Mouse (Mus musculus) thymus, postnatal 0 days (tissue): ENCODE data around the gene Ube2d3. TPM values are rescaled to one million over a fixed set of nuclear protein-coding genes. Genes with fewer than 3 reads are reported as not detected.
"Not testable (repeated sequence)": the region's sequence is repeated elsewhere in the genome, so short reads cannot be mapped to it uniquely, and the experiment has no call there.

Source experiments
- DNase-seq: peaks from one replicate; pipeline ENCODE4 v3.0.0-alpha.2; 2015; ENCODE audit warnings: low spot score
- polyA plus RNA-seq: library from polyadenylated mRNA; unstranded; fragments of >200 nt; fragmentation: Nextera tagmentation; extraction: Ambion mirVana; gene quantifications from 2 replicates; pipeline ENCODE4 v1.2.1, GENCODE M21; 2015

Gene Ube2d3
- polyA plus RNA-seq, 1 experiment from 2014 or later, result 616 TPM

DNA sequence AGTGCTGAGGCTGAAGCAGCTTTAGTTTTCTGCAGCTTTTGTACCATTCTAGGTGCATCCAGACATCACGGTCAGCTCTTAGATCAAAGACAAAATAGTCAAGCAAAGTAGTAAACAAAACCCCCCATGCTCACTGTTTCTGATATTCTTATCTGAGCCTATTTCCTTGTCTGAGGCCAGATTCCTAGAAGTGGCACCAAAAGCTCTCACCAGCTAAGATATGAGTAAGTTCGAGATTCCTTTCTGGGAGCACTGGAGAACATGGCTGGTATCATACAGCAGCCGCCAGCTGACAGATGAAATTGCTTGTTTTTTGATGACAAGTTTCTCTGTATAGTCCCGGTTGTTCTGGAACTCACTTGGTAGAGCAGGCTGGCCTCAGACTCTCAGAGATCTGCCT is 49.9 kb downstream of the Ube2d3 start:
- no peak for DNase-seq

DNA sequence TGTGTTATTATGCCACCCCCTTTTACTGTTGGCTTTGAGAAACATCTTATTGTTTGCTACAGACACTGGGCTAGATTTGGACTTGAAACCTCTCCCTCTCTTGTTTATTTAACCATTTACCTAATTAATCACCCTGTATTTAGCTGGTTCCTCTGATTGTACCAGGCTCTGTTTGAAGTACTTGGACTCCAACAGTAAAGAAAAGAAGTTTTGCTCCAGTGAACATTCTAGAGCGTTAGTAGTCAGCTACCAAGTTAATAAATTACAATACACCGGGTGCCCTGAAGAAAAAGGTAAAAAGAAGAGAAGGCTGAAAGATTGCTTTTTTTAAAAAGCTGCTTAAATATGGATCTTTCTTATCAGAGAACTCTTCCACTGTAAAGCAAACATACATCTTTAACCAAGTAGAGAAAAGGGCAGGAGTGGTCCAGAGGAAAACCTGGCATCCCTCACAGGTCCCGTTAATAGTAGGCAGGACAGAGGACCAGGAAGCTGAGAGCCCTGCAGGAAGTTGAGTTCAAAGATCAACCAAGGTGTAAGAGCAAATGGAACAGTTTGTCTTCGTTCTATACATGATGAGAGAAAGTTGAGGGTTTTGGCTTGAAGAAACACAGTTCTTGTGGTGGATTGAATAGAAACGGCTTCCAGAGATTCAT is 52.0 kb downstream of the Ube2d3 start:
- no peak for DNase-seq

DNA sequence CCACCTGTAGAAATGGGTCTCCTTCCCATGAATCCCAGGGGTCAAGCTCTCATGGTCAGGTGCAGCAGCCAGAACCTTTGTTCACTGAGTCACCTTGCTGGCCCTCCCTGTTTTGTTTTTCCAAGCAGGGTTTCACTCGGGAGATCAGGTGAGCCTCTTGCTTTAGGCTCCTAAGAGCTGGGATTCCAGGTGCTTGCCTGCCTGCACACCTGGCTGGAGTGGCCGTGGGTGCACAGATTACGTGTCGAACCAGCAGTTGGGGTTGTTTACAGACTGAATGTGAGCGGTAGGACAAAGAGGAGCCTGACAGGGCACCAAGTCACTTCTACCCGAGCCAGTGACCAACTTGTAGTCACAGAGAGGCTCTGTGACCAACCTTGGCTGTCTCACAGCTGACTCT is 53.2 kb downstream of the Ube2d3 start:
- no peak for DNase-seq

DNA sequence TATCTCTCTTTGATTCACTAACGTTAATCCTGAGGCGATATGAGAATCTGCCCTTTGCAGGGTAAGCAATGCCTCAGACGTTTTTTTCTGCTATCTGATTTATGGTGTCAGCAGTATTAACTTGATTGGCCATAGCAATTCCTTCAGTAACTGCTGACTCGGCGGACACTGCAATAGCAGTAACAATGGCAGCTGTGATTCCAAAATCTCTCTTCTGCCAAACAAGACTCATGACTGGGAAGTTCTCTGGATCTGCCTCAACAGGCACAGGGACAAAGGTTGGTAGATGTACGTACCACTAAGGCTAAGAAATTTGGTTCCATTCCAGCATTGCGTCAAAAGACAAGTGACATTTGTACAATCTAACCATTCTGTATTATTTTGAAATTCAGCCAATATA is 55.4 kb downstream of the Ube2d3 start:
- not testable (repeated sequence) for DNase-seq

DNA sequence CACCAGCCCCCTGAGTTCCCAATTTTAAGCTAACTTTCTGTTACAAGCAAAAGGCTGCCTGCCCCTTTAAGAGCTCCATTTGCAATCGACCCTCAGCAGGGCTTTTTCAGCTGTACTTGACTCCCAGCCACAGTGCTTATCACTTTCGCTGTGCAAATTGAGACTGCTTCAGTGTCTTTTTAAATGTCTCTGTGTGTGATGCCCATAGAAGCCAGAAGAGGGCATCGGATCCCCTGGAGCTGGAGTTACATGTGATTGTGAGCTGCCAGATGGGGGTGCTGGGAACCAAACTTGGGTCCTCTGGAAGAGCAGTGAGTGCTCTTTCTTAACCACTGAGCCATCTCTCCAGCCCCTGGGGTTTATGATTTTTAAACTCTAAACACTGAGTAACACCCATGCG is 60.0 kb downstream of the Ube2d3 start:
- DNase-seq, result not testable (repeated sequence)

DNA sequence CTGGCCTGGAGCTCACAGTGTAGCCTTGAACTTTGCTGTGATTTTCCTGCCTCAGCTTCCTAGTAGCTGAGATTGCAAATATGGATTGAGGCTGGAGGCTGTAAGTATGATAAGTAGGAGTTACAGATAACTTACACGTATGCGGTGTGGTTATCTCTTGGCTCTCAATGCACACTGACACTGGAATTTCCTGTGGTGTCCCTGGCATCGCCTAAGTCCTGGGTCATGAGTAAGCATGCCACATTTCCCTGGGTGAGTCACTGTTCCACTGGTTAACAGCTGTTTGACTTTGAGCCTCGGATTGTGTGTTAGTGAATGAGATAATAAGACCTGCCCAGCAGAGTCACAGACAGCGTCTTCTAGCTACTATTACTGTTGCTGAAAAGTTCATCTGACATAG is 60.9 kb downstream of the Ube2d3 start:
- no peak for DNase-seq

DNA sequence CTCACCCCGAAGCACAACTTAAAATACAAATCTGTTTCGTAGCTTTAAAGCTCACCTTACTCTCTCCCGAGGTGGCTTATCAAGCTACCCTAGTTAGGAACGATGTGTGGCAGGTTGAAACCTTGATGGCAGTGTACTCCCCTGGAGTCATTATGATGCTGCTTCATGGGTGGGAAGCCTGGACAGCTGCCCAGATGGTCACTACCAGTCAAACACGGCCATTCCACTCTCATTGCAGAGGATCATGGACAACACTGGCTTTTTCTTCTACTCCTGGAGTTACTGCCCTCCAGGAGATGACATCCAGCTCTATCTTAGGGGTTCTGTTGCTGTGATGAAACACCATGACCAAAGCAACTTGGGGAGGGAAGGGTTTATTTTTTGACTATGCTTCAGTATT is 65.2 kb downstream of the Ube2d3 start:
- no peak for DNase-seq

DNA sequence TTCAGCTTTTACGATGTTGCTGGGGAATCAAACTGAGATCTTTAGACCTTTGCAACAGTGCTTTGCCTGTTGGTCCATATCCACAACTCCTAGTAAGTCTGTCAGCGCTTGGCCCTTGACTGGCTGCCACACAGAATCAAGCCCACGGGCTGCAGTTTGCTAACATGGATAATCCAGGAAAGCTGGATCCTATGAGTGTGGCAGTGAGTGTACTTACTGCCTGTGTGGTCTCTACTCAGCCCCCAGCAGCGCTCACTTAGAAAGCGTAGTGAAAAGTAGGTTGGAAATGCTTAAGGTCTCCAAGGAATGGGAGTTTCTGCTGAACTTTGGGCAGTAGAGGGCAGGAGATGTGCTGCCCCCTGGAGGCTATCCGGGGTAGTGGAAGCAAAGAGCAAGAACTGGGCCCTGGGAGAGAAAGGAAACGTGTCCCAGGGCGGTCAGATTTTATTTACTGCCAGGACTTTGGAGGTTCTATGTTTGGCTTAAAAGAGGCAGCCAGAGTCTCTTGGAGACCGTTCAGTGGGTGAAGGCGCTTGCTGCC is 67.5 kb downstream of the Ube2d3 start:
- peak; percentile 68 for DNase-seq

DNA sequence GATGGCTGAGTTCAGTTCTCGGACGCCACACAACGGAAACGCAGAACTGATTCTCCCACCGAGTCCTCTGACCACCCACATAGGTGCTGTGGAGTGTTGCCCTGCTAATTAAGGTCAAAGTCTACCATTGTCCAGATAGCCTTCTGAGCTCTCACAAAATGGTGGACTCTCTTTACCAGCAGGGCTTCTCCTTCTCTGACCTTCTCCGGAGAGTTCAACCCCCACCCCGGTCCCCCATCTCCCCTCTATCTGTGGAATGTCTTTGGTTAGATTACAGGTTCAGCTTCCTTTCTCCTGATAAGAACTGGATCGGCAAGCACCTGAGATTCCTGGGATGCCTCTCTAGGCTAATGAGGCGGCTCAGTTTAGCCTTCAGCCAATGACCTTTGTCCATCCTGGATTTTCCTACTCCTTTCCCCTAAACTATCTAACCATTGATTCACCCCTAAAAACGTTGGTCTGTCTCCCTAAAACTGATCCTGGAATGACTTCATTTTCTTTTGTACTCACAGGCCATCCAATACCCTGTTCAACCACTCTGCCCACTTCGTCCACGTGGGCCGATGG is 68.0 kb downstream of the Ube2d3 start:
- no peak for DNase-seq

DNA sequence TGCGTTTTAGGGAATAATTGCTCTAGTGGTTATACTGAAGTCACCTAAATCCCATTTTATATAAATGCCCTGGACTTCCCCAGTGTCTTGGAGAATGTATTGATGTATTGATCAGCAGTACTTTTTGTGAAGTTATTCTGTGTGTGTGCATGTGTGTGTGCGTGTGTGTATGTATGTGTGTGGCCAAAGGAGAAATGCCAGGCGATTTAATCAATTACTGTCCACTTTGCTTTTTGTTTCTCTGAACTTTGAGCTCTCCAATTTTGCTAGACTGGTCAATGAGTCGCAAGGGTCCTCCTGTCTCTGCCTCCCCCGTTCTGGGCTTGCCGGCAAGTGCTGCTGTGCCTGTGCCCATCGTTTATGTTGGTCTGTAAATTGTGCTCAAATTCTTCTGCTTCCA is 69.6 kb downstream of the Ube2d3 start:
- no peak for DNase-seq

DNA sequence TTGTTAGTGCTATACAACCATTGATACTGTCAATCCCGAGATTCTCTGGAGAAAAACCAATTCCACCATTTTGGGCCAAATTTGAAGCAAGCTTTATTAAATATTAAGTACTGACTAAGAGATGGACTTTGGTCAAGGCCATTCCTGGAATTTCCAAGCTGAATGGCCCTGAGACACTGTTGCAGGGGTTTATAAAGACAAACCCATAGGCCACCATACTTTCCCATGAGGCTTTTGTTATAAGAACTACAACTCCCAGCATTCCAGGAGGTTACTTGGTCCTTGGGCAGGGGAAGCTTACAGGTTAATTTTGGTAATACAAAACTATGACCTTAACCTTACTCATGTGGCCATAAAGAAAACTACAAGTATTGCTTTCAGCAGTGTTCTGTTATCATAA is 70.2 kb downstream of the Ube2d3 start:
- DNase-seq, result no peak

DNA sequence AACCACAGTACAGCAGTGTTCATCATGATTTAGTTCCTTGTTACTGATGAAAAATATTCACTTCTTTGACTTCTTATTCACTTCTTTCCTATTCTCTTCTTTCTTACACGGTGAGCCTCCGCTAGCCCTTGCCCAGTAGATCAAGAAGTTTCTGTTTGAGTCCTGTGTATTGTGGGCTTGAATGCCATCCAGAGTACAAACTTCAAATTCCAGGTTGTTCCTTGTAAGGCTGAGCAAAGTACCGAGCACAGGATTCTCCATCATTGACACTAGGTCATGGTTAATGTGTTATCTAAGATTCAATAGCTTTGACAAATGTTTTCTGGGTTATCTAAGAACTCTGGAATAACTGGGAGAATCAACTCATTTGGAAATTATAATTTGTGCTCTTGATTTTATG is 72.4 kb downstream of the Ube2d3 start:
- DNase-seq, result no peak

DNA sequence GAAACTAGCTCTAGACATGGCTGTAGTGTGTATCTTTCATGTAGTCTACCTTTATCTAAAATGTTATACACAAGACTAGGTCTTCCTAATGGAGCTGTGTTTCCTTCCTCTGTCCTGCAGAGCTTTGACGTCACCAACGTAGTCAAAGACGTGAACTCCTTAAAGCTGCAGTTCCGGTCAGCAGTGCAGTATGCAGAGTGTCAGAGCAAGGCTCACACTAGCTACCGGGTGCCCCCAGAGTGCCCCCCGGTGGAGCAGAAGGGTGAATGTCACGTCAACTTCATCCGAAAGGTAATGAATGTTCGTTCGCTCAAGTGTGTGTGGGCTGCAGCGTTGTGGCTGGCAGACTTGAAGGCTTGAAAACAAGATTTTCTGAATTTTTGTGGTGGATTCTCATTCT is 73.7 kb downstream of the Ube2d3 start:
- peak; percentile 50 for DNase-seq

DNA sequence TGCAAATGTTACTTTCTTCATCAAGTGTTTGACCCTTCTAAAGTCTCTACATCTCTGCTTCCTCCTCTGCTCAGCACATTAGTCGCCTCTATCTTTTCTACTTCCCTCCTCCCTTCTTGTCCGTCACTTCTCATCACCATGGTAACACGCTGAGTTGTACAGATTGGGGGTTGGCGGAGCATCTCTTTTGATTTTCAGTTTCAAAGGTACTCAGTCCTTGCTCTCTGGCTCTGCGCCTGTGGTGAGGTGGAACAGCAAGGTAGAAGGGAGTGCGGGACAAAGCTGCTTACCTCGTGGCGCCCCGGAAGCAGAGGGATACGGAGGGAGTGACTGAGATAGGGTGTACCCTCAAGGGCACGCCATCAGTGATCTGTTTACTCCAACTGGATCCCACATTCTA is 75.3 kb downstream of the Ube2d3 start:
- peak; percentile 40 for DNase-seq

DNA sequence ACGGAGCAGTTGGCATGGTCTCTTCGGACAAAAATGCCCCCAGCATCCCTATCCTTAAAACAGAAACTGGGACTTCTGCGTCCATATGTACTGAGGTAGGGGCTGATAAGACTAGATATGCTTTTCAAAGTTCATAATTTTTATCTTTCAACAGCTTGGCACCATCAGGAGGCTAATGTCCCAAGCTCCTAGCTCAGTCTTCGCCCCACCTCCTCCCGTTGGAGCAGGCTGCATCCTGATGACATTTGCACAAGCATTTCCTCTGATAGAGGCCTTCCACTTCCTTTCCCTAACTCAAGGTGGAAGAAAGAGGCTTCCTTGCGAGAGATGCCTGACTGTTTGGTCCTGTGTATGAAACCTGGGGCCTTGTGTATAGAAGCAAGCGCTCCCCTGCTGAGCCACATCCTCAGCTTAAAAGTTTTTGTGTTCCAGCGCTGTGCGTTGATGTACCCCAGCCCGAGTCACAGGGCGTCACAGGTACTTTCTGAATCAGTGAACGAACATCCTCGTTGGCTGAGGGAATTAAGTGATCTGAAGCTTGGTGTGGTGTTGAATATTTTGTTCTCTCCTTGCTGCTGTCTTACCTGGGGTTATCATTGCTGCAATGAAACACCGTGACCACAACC is 76.0 kb downstream of the Ube2d3 start:
- DNase-seq, result no peak

DNA sequence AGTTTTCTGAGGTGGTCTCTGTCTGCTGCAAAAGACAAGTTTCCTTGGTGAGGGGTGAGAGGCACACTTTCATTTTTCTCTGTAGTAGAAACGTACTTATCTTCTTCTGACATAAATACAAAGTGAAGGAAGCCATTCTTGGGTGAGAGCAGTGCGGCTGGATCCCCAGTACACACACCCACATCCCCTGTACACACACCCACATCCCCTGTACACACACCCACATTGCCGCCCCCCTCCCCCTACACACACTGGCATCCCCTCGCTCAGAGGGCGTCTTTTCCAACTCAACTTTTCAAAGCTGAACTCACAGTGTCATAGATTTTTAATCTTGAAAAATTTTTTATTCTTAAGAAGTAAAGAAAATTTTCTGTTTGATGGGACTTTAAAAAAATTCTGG is 77.3 kb downstream of the Ube2d3 start:
- peak; percentile 62 for DNase-seq

DNA sequence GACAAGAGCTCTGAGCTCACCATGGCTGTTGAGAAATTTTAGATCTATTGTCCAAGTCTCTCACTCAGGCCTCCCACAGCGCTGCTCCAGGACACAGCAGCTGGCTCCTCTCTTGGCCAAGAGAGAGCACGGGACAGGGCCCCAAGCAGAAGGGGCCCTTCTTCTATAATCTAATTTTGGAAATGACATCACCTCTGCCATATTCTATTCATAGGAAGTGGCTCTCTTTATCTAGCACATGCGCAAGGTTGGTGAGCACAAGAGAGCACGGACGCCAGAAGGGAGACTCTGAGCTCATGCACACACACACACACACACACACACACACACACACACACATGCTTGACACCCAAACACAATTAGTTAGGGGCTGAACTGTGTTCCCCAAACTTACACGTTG is 78.9 kb downstream of the Ube2d3 start:
- DNase-seq, result peak; percentile 58

Other genes with a start within 250 kb of the Ube2d3 start
- gene Cenpe, start 225.6 kb upstream of the Ube2d3 start, polyA plus RNA-seq, result 26.8 and 28.7 TPM in 2 replicates
- gene Bdh2, start 156.9 kb upstream of the Ube2d3 start, polyA plus RNA-seq, result 1.7 TPM in 2 replicates
- 0.57 and 0.75 TPM in 2 replicates for gene Slc9b2, start 130.4 kb upstream of the Ube2d3 start, polyA plus RNA-seq
- 0.28 and 0.36 TPM in 2 replicates for gene Slc9b1, start 90.1 kb upstream of the Ube2d3 start, polyA plus RNA-seq
- gene Cisd2, start 14.2 kb upstream of the Ube2d3 start, polyA plus RNA-seq, result 53.5 and 64.7 TPM in 2 replicates
- 8.4 and 9.3 TPM in 2 replicates for gene Manba, start 47.5 kb downstream of the Ube2d3 start, polyA plus RNA-seq